Mouse (Mus musculus) embryonic facial prominence, embryonic 11.5 days (tissue): Measurements from ENCODE around the gene Rab40c. TPM values are rescaled to one million over a fixed set of nuclear protein-coding genes. Genes with fewer than 3 reads are reported as not detected.

Source experiments
- ATAC-seq: fragments of 200-750 bp; cut with Nextera tagmentation; replicated peaks from 2 replicates; pipeline ENCODE4 v1.8.0; 2017; ENCODE audit warnings: low read depth; ENCODE audit not compliant: insufficient number of reproducible peaks, low FRiP score, low TSS enrichment
- DNase-seq: peaks from one replicate; pipeline ENCODE4 v3.0.0-alpha.2; 2015; ENCODE audit warnings: low spot score
- H3K27ac ChIP-seq: fragments of 300-500 bp; sonication (generic); replicated peaks from 2 replicates; pipeline ENCODE4 v1.5.1; 2014; ENCODE audit warnings: mild to moderate bottlenecking, low read depth, low read length, control low read depth
- H3K27me3 ChIP-seq: fragments of 300-500 bp; sonication (generic); 2 replicates; pipeline ENCODE4 v1.6.1; 2014; ENCODE audit warnings: mild to moderate bottlenecking, low read length, moderate library complexity, mixed read lengths; ENCODE audit not compliant: control insufficient read depth, insufficient read depth
- H3K36me3 ChIP-seq: fragments of 300-500 bp; sonication (generic); replicated peaks from 2 replicates; pipeline ENCODE4 v1.6.1; 2014; ENCODE audit warnings: low read depth, mild to moderate bottlenecking, low read length, moderate library complexity, mixed read lengths; ENCODE audit not compliant: control insufficient read depth, insufficient read depth
- H3K4me1 ChIP-seq: fragments of 300-500 bp; sonication (generic); 2 replicates; pipeline ENCODE4 v1.6.1; 2014; ENCODE audit warnings: low read length, mixed read lengths; ENCODE audit not compliant: control insufficient read depth, insufficient read depth
- H3K4me2 ChIP-seq: fragments of 300-500 bp; sonication (generic); 2 replicates; pipeline ENCODE4 v1.6.1; 2014; ENCODE audit warnings: low read depth, mild to moderate bottlenecking, control low read depth, low read length, moderate library complexity
- H3K4me3 ChIP-seq: fragments of 300-500 bp; sonication (generic); 2 replicates; pipeline ENCODE4 v1.5.1; 2014; ENCODE audit warnings: low read depth, low read length, control low read depth
- H3K9ac ChIP-seq: fragments of 300-500 bp; sonication (generic); replicated peaks from 2 replicates; pipeline ENCODE4 v1.6.1; 2014; ENCODE audit warnings: mild to moderate bottlenecking, control low read depth, low read length
- H3K9me3 ChIP-seq: fragments of 300-500 bp; sonication (generic); replicated peaks from 2 replicates; pipeline ENCODE4 v1.6.1; 2016; ENCODE audit warnings: mild to moderate bottlenecking, low read length, inconsistent platforms, mixed read lengths; ENCODE audit not compliant: control insufficient read depth
- WGBS: fragments of 180-500 bp; shearing (Covaris S2); extraction: QIAGEN DNeasy Blood & Tissue Kit; methylation state at CpG from one replicate; pipeline ENCODE4 v1.1.7; 2014; 5-methylcytosine and 5-hydroxymethylcytosine counted together
- polyA plus RNA-seq: library from polyadenylated mRNA; unstranded; fragments of >200 nt; fragmentation: Nextera tagmentation; extraction: Ambion mirVana; gene quantifications from 2 replicates; pipeline ENCODE4 v1.2.1, GENCODE M21; 2014

Rab40c gene
- polyA plus RNA-seq, 1 experiment from 2014 or later, result 17.6 TPM

GRCm38 (mm10) chr17:25922120-25922519 is 2.6 kb upstream of the Rab40c start:
- H3K4me2 ChIP-seq, result no peak overlapping the region
- H3K36me3 ChIP-seq, result no peaks in the 10 kb centered on the region; the same call in 1 of the 2 replicates
- H3K9ac ChIP-seq, result no peak overlapping the region
- DNase-seq (no peak), ATAC-seq (no peak)
- H3K9me3 ChIP-seq, result no peaks in the 10 kb centered on the region
- no peaks in the 10 kb centered on the region for H3K27me3 ChIP-seq
- no peak overlapping the region for H3K27ac ChIP-seq
- 89% methylated on average over 5 of the region's 5 CpGs for WGBS
- no peak overlapping the region for H3K4me3 ChIP-seq
- peaks cover 4% of the 10 kb centered on the region for H3K4me1 ChIP-seq

- peak overlapping the region; percentile 81 for H3K9ac ChIP-seq
- peaks cover 4% of the 10 kb centered on the region for H3K4me1 ChIP-seq
- H3K9me3 ChIP-seq, result no peaks in the 10 kb centered on the region
- peak overlapping the region; percentile 99 for H3K4me3 ChIP-seq
- no peaks in the 10 kb centered on the region for H3K27me3 ChIP-seq
- no peaks in the 10 kb centered on the region; the same call in 1 of the 2 replicates for H3K36me3 ChIP-seq
- ATAC-seq (peak; percentile 99), DNase-seq (peak; percentile 99)
- peak overlapping the region; percentile 43 for H3K4me2 ChIP-seq
- peak overlapping the region; percentile 59 for H3K27ac ChIP-seq
- WGBS, result under 1% methylated on average over 40 of the region's 40 CpGs
Observed at GRCm38 (mm10) chr17:25919786-25920642, 487 bp upstream of the Rab40c start.

- peak overlapping the region; percentile 99 for H3K4me3 ChIP-seq
- no peak for DNase-seq
- peak overlapping the region; percentile 81 for H3K9ac ChIP-seq
- no peak overlapping the region for H3K27ac ChIP-seq
- WGBS, result 86% methylated on average over 9 of the region's 9 CpGs
- no peaks in the 10 kb centered on the region for H3K27me3 ChIP-seq
- H3K9me3 ChIP-seq, result no peaks in the 10 kb centered on the region
- H3K4me2 ChIP-seq, result peak overlapping the region; percentile 85
- H3K36me3 ChIP-seq, result no peaks in the 10 kb centered on the region; the same call in 1 of the 2 replicates
- no peak for ATAC-seq
- H3K4me1 ChIP-seq, result peaks cover 4% of the 10 kb centered on the region
Observed at GRCm38 (mm10) chr17:25918037-25918750, 1.3 kb downstream of the Rab40c start.

GRCm38 (mm10) chr17:25916931-25917647 is 2.4 kb downstream of the Rab40c start:
- no peaks in the 10 kb centered on the region for H3K27me3 ChIP-seq
- H3K4me3 ChIP-seq, result no peak overlapping the region
- WGBS, result 84% methylated on average over 8 of the region's 8 CpGs
- no peak overlapping the region for H3K9ac ChIP-seq
- H3K27ac ChIP-seq, result no peak overlapping the region
- peaks cover 4% of the 10 kb centered on the region for H3K4me1 ChIP-seq
- no peak for DNase-seq
- ATAC-seq, result no peak
- no peaks in the 10 kb centered on the region for H3K9me3 ChIP-seq
- no peaks in the 10 kb centered on the region; the same call in 1 of the 2 replicates for H3K36me3 ChIP-seq
- H3K4me2 ChIP-seq, result no peak overlapping the region

GRCm38 (mm10) chr17:25914295-25914694 is 5.2 kb downstream of the Rab40c start:
- Histone ChIP-seq H3K4me1 (peaks cover 4% of the 10 kb centered on the region), H3K27ac (no peak overlapping the region), H3K9me3 (no peaks in the 10 kb centered on the region), H3K36me3 (no peaks in the 10 kb centered on the region; the same call in 1 of the 2 replicates), H3K4me2 (no peak overlapping the region), H3K4me3 (no peak overlapping the region), H3K9ac (no peak overlapping the region), H3K27me3 (no peaks in the 10 kb centered on the region)
- WGBS, result 90% methylated on average over 4 of the region's 4 CpGs
- DNase-seq, result no peak
- ATAC-seq, result no peak

- H3K4me3 ChIP-seq, result no peak overlapping the region
- H3K36me3 ChIP-seq, result no peaks in the 10 kb centered on the region; the same call in 1 of the 2 replicates
- no peaks in the 10 kb centered on the region for H3K27me3 ChIP-seq
- no peaks in the 10 kb centered on the region for H3K9me3 ChIP-seq
- no peak for DNase-seq
- 88% methylated on average over 1 of the region's 1 CpGs for WGBS
- no peak for ATAC-seq
- no peak overlapping the region for H3K4me2 ChIP-seq
- peaks cover 4% of the 10 kb centered on the region for H3K4me1 ChIP-seq
- no peak overlapping the region for H3K27ac ChIP-seq
- no peak overlapping the region for H3K9ac ChIP-seq
Observed at GRCm38 (mm10) chr17:25913877-25914275, 5.7 kb downstream of the Rab40c start.

- DNase-seq, result no peak
Observed at GRCm38 (mm10) chr17:25913186-25913876, 6.2 kb downstream of the Rab40c start.

More at GRCm38 (mm10) chr17:25913186-25913876, 6.2 kb downstream of the Rab40c start:
- H3K27ac ChIP-seq, result no peak overlapping the region
- H3K4me2 ChIP-seq, result no peak overlapping the region
- no peaks in the 10 kb centered on the region for H3K27me3 ChIP-seq
- ATAC-seq, result no peak
- no peaks in the 10 kb centered on the region for H3K9me3 ChIP-seq
- no peak overlapping the region for H3K9ac ChIP-seq
- H3K4me1 ChIP-seq, result peaks cover 1% of the 10 kb centered on the region
- H3K4me3 ChIP-seq, result no peak overlapping the region
- 90% methylated on average over 14 of the region's 14 CpGs for WGBS
- no peaks in the 10 kb centered on the region; the same call in 1 of the 2 replicates for H3K36me3 ChIP-seq
